Mouse (Mus musculus) heart, embryonic 16.5 days (tissue): ENCODE data around the gene 4933402N03Rik. TPM values are rescaled to one million over a fixed set of nuclear protein-coding genes. Genes with fewer than 3 reads are reported as not detected.

ENCODE experiments used
- polyA plus RNA-seq: library from polyadenylated mRNA; unstranded; fragments of >200 nt; fragmentation: Nextera tagmentation; extraction: Ambion mirVana; gene quantifications from 2 replicates; pipeline ENCODE4 v1.2.1, GENCODE M21; 2015

The 4933402N03Rik gene
- polyA plus RNA-seq, 1 experiment from 2014 or later = not detected

Other genes with a start within 250 kb of the 4933402N03Rik start
- gene Htra1, start 210.2 kb downstream of the 4933402N03Rik start, polyA plus RNA-seq = 63.4 and 65.6 TPM in 2 replicates
- 0.29 TPM in 1 of 2 replicates, not detected in the other for gene Dmbt1, start 114.3 kb downstream of the 4933402N03Rik start, polyA plus RNA-seq
- 0.21 and 0.51 TPM in 2 replicates for gene 5430419D17Rik, start 28.1 kb upstream of the 4933402N03Rik start, polyA plus RNA-seq
- 0.54 and 0.63 TPM in 2 replicates for gene Cuzd1, start 176.0 kb upstream of the 4933402N03Rik start, polyA plus RNA-seq
- not detected in 2 replicates for gene Fam24b, start 183.2 kb upstream of the 4933402N03Rik start, polyA plus RNA-seq
- gene Fam24a, start 187.6 kb upstream of the 4933402N03Rik start, polyA plus RNA-seq = not detected in 2 replicates
- gene 2310057M21Rik, start 216.4 kb upstream of the 4933402N03Rik start, polyA plus RNA-seq = 19.2 and 22.2 TPM in 2 replicates
- 87.1 and 95.5 TPM in 2 replicates for gene Pstk, start 224.8 kb upstream of the 4933402N03Rik start, polyA plus RNA-seq